Mouse (Mus musculus) adrenal gland, postnatal 0 days (tissue): ENCODE measurements around the gene Vmn2r86. TPM values are rescaled to one million over a fixed set of nuclear protein-coding genes. Genes with fewer than 3 reads are reported as not detected.

Source experiments
- polyA plus RNA-seq: library from polyadenylated mRNA; unstranded; fragments of >200 nt; fragmentation: Nextera tagmentation; extraction: Ambion mirVana; gene quantifications from 2 replicates; pipeline ENCODE4 v1.2.1, GENCODE M21; 2015

Gene Vmn2r86
- not detected in 2 replicates for polyA plus RNA-seq

GRCm38 (mm10) chr10:130455950-130456349, at the start of gene Vmn2r86:
TSS of gene Vmn2r86 (minus strand) at chr10:130456050.

GRCm38 (mm10) chr10:130497296-130497695, 41.4 kb upstream of the Vmn2r86 start, which contains the start of gene Vmn2r87:
TSS of gene Vmn2r87 (minus strand) at chr10:130497396.

GRCm38 (mm10) chr10:130429603-130430002, 26.2 kb downstream of the Vmn2r86 start, which contains the start of gene Vmn2r85:
TSS of gene Vmn2r85 (minus strand) at chr10:130429703.

GRCm38 (mm10) chr10:130394232-130394631, 61.6 kb downstream of the Vmn2r86 start, which contains the start of gene Vmn2r84:
TSS of gene Vmn2r84 (minus strand) at chr10:130394332.

Other genes with a start within 250 kb of the Vmn2r86 start
- gene Olfr827, start 241.6 kb downstream of the Vmn2r86 start, polyA plus RNA-seq: not detected in 2 replicates
- 0.06 and 0.18 TPM in 2 replicates for gene Neurod4, start 175.8 kb downstream of the Vmn2r86 start, polyA plus RNA-seq
- 0.90 TPM in 2 replicates for gene Tespa1, start 133.2 kb downstream of the Vmn2r86 start, polyA plus RNA-seq
- not detected in 2 replicates for gene Vmn2r84, start 61.7 kb downstream of the Vmn2r86 start, polyA plus RNA-seq
- not detected in 2 replicates for gene Vmn2r85, start 26.3 kb downstream of the Vmn2r86 start, polyA plus RNA-seq
- not detected in 2 replicates for gene Vmn2r87, start 41.3 kb upstream of the Vmn2r86 start, polyA plus RNA-seq